Mouse (Mus musculus) CH12.LX (cell line): ENCODE measurements around the gene Mgat5. TPM values are rescaled to one million over a fixed set of nuclear protein-coding genes. Genes with fewer than 3 reads are reported as not detected.

Source experiments
- DNase-seq: peaks from one replicate; pipeline ENCODE4 v3.0.0-alpha.2; 2013; ENCODE audit errors: extremely low read depth
- H3K27ac ChIP-seq: 2 replicates; pipeline ENCODE4 v1.5.1; 2012; ENCODE audit warnings: low read depth, mild to moderate bottlenecking, control low read depth, moderate library complexity; ENCODE audit not compliant: insufficient read depth
- H3K27me3 ChIP-seq: replicated peaks from 2 replicates; pipeline ENCODE3; 2012; ENCODE audit warnings: inconsistent platforms
- H3K36me3 ChIP-seq, 2 experiments: replicated peaks in 1 of 2; 2 replicates each; pipeline versions ENCODE3 to v1.6.1; 2012; ENCODE audit warnings: inconsistent platforms in 1 of 2, low read length in 1 of 2, mild to moderate bottlenecking in 1 of 2, mixed read lengths in 1 of 2, moderate library complexity in 1 of 2; ENCODE audit not compliant: control insufficient read depth in 1 of 2, insufficient read depth in 1 of 2
- H3K4me1 ChIP-seq, 2 experiments: 2 replicates each; pipeline ENCODE4 v1.6.1; 2012; ENCODE audit warnings: inconsistent platforms in 1 of 2, moderate library complexity in 1 of 2; ENCODE audit not compliant: insufficient read depth in 2 of 2, control insufficient read depth in 1 of 2
- H3K4me2 ChIP-seq: 2 replicates; pipeline ENCODE4 v1.6.1; 2012; ENCODE audit warnings: low read depth, mild to moderate bottlenecking, control low read depth; ENCODE audit not compliant: poor library complexity, insufficient read depth, severe bottlenecking
- H3K4me3 ChIP-seq, 3 experiments: fragments of 150-350 bp in 1 of 3; sonication (generic) in 1 of 3; replicated peaks in 1 of 3; 2 replicates each; pipeline versions ENCODE3 to v1.5.1; 2011 to 2012; ENCODE audit warnings: low read depth in 2 of 3, low read length in 2 of 3, mild to moderate bottlenecking in 2 of 3, moderate library complexity in 2 of 3, control low read depth in 1 of 3, improper control_type of control experiment in 1 of 3, inconsistent platforms in 1 of 3, mixed read lengths in 1 of 3; ENCODE audit not compliant: poor library complexity in 1 of 3
- H3K79me2 ChIP-seq: replicated peaks from 2 replicates; pipeline ENCODE4 v1.6.1; 2012; ENCODE audit warnings: mild to moderate bottlenecking, moderate library complexity; ENCODE audit not compliant: control insufficient read depth, poor library complexity, insufficient read depth, severe bottlenecking; ENCODE audit errors: extremely low read depth
- H3K9ac ChIP-seq: 2 replicates; pipeline ENCODE4 v1.6.1; 2012; ENCODE audit warnings: low read depth, mild to moderate bottlenecking, control low read depth, moderate library complexity; ENCODE audit not compliant: insufficient read depth
- H3K9me3 ChIP-seq: replicated peaks from 2 replicates; pipeline ENCODE3; 2012; ENCODE audit warnings: low read length, inconsistent platforms, mixed read lengths
- EP300 ChIP-seq: IDR thresholded peaks from 2 replicates; pipeline ENCODE4 v1.6.1; 2011; ENCODE audit warnings: low read length, improper control_type of control experiment
- IRF4 ChIP-seq: IDR thresholded peaks from 2 replicates; pipeline ENCODE4 v1.6.1; 2014; ENCODE audit warnings: low read depth, mild to moderate bottlenecking, inconsistent platforms, low read length, improper control_type of control experiment
- KAT2A ChIP-seq: IDR thresholded peaks from 2 replicates; pipeline ENCODE4 v1.6.1; 2012; ENCODE audit warnings: low read length, improper control_type of control experiment, inconsistent platforms; ENCODE audit not compliant: insufficient replicate concordance
- MAFK ChIP-seq: IDR thresholded peaks from 2 replicates; pipeline ENCODE4 v1.6.1; 2011; ENCODE audit warnings: low read length, improper control_type of control experiment; ENCODE audit not compliant: insufficient replicate concordance
- MAZ ChIP-seq: IDR thresholded peaks from 2 replicates; pipeline ENCODE4 v1.6.1; 2012; ENCODE audit warnings: low read depth, mild to moderate bottlenecking, inconsistent platforms, low read length, improper control_type of control experiment, moderate library complexity
- MYC ChIP-seq: IDR thresholded peaks from 2 replicates; pipeline ENCODE4 v1.6.1; 2011; ENCODE audit warnings: low read depth, mild to moderate bottlenecking, improper control_type of control experiment, low read length
- NRF1 ChIP-seq: IDR thresholded peaks from 2 replicates; pipeline ENCODE4 v1.6.1; 2014; ENCODE audit warnings: low read depth, mild to moderate bottlenecking, inconsistent platforms, low read length, improper control_type of control experiment, moderate library complexity
- SIN3A ChIP-seq: IDR thresholded peaks from 2 replicates; pipeline ENCODE4 v1.6.1; 2012; ENCODE audit warnings: low read length, improper control_type of control experiment, inconsistent platforms
- SMC3 ChIP-seq: IDR thresholded peaks from 2 replicates; pipeline ENCODE4 v1.6.1; 2011; ENCODE audit warnings: low read depth, low read length, improper control_type of control experiment
- USF1 ChIP-seq: IDR thresholded peaks from 2 replicates; pipeline ENCODE4 v1.6.1; 2014; ENCODE audit warnings: low read depth, mild to moderate bottlenecking, inconsistent platforms, low read length, improper control_type of control experiment
- USF2 ChIP-seq: conservative IDR thresholded peaks from 2 replicates; pipeline ENCODE4 v1.6.1; 2011; ENCODE audit warnings: low read depth, low read length, improper control_type of control experiment
- ZMIZ1 ChIP-seq: IDR thresholded peaks from 2 replicates; pipeline ENCODE4 v1.6.1; 2012; ENCODE audit warnings: low read depth, mild to moderate bottlenecking, inconsistent platforms, low read length, improper control_type of control experiment
- ZNF384 ChIP-seq: IDR thresholded peaks from 2 replicates; pipeline ENCODE4 v1.6.1; 2012; ENCODE audit warnings: low read depth, low read length, improper control_type of control experiment, inconsistent platforms
- dilution Hi-C: fragments of 300-500 bp; cut with MboI; formaldehyde crosslinking; loops from 2 replicates; pipeline ENCODE4 v1.14.3; 2020; ENCODE audit warnings: low sequenced_read_pairs; ENCODE audit not compliant: extremely low pct_unique_long_range_greater_than_20kb, extremely low pct_ligation_motif_present
- in situ Hi-C: fragments of 300-500 bp; cut with MboI; formaldehyde crosslinking; loops from 3 replicates; pipeline ENCODE4 v1.14.3; 2019; ENCODE audit warnings: low sequenced_read_pairs, low pct_ligation_motif_present, low pct_unique_long_range_greater_than_20kb, mixed read lengths
- polyA plus RNA-seq: library from polyadenylated mRNA; unstranded; fragments of >175 nt; gene quantifications from 2 replicates; pipeline ENCODE4 v1.2.1, GENCODE M21; 2012; ENCODE audit warnings: low read depth; ENCODE audit not compliant: insufficient read length
- total RNA-seq, 2 experiments: library from RNA; depleted of rRNA; stranded (reverse); fragments of 300-350 nt in 1 of 2; fragments of >200 nt in 1 of 2; gene quantifications; 2 replicates each; pipeline ENCODE4 v1.2.3; 2012 to 2014

Gene Mgat5
- total and polyA plus RNA-seq, 3 experiments = 5.9 to 8.8 (median 6.6) TPM

DNA sequence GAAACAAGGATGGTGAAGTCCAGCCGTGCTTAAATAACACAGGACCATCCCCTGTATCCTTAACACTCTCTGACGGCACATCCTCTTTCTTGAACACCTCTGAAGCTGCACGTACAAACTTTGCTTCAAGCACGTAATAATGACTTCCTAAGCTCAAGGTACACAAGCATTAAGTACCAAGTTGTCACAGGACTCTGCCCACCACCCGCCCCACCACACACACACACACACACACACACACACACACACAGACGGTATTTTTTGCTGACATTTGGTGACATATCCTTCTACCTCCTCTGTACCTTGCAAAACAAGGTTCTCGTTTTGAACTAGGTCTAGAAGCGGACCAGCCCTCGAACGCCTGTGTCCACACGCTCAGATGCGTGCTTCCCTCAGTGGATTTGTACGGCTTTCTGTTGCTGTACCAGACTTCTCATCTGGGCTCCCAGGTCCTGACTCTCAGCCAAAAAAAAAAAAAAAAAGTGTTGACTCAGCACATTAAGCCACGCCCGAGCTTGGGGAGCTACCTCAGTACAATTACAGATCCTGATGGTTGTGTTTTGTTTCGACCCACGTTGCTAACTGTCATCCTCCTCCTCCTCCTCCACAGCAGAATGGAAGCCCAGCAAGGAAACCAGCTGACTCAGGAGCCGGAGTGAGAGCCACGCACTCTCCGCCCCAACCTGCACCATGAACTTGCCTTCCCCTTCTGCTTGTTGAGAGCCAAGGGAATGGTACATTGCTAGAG is 101.4 kb downstream of the Mgat5 start:
- H3K4me2 ChIP-seq = peak overlapping the region; percentile 85
- dilution Hi-C loops = no loop called here
- TF ChIP-seq SMC3 = no peak
- TF ChIP-seq USF2 = no peak
- peak; percentile 16; the same call in 1 of the 2 replicates for TF ChIP-seq ZNF384
- no peak for TF ChIP-seq ZMIZ1
- TF ChIP-seq MAFK = peak; percentile 98
- TF ChIP-seq, all 38 proteins: peak for 2
- Histone ChIP-seq H3K27ac (no peak overlapping the region), H3K27me3 (no peaks in the 10 kb centered on the region), H3K79me2 (no peaks in the 10 kb centered on the region), H3K9me3 (no peaks in the 10 kb centered on the region), H3K4me3 (no peak overlapping the region), H3K36me3 (peaks cover 0 to 22% of the 10 kb centered on the region in 2 experiments), H3K9ac (no peak overlapping the region), H3K4me1 (peaks cover 8 to 63% of the 10 kb centered on the region in 2 experiments)
- no peak for DNase-seq
- in situ Hi-C loops = loop anchor here (5.0 to 10.0 kb wide), 2 partner anchors 76 to 101 kb away; partner anchors contain the start of gene Mgat5

DNA sequence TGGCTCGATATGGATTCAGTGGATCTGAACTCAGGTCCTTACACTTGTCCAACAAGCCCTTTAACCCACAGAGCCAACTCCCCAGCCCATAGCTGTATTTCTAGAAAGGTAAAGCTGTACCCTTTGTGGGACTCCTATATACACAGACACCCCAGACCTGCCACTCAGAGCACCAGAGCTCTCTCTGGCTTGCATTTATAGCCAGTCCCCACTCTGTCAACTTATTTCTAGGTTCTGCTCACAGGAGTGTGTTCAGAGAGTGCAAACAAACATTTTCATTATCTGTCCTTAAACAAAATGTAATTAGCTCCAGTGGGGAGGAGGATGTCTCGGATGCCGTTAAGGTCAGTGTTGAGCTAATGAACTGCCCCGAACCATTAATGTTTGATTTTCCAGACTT is 102.5 kb downstream of the Mgat5 start:
- H3K9me3 ChIP-seq = no peaks in the 10 kb centered on the region
- H3K36me3 ChIP-seq = peaks cover 0 to 28% of the 10 kb centered on the region in 2 experiments
- H3K27me3 ChIP-seq = no peaks in the 10 kb centered on the region
- DNase-seq = no peak
- in situ Hi-C loops (loop anchor here (5.0 to 10.0 kb wide), 2 partner anchors 75 to 103 kb away; partner anchors contain the start of gene Mgat5), dilution Hi-C loops (no loop called here)
- TF ChIP-seq MAZ (no peak), MYC (no peak), MAFK (no peak), KAT2A (no peak), EP300 (no peak), NRF1 (no peak), IRF4 (no peak), USF1 (no peak), SIN3A (no peak)
- no peak overlapping the region for H3K9ac ChIP-seq
- no peaks in the 10 kb centered on the region for H3K79me2 ChIP-seq
- H3K27ac ChIP-seq = no peak overlapping the region
- peaks cover 8 to 58% of the 10 kb centered on the region in 2 experiments for H3K4me1 ChIP-seq
- no peak overlapping the region for H3K4me3 ChIP-seq
- H3K4me2 ChIP-seq = no peak overlapping the region
